Mouse (Mus musculus) small intestine, adult 2 months (tissue): ENCODE data around the gene Arid5b.

Experiments used
- CTCF ChIP-seq: fragments of 200-500 bp; IDR thresholded peaks from 2 replicates; pipeline ENCODE4 v1.5.1; 2012; ENCODE audit warnings: low read depth, mild to moderate bottlenecking, control low read depth, inconsistent platforms, low read length, moderate library complexity, mixed read lengths; ENCODE audit not compliant: insufficient replicate concordance, insufficient read length; ENCODE audit errors: extremely low read depth
- POLR2A ChIP-seq: fragments of 200-500 bp; IDR thresholded peaks from 2 replicates; pipeline ENCODE4 v1.6.1; 2012; ENCODE audit warnings: low read depth, mild to moderate bottlenecking, control low read depth, inconsistent platforms, low read length, moderate library complexity

GRCm38 (mm10) chr10:68263296-68263968 lies 15.1 kb downstream of the Arid5b start:
- TF ChIP-seq POLR2A (no peak), CTCF (no peak)
